Mouse (Mus musculus): Measurements from ENCODE around the gene Atp5f1.

Atp5f1 gene

DNA sequence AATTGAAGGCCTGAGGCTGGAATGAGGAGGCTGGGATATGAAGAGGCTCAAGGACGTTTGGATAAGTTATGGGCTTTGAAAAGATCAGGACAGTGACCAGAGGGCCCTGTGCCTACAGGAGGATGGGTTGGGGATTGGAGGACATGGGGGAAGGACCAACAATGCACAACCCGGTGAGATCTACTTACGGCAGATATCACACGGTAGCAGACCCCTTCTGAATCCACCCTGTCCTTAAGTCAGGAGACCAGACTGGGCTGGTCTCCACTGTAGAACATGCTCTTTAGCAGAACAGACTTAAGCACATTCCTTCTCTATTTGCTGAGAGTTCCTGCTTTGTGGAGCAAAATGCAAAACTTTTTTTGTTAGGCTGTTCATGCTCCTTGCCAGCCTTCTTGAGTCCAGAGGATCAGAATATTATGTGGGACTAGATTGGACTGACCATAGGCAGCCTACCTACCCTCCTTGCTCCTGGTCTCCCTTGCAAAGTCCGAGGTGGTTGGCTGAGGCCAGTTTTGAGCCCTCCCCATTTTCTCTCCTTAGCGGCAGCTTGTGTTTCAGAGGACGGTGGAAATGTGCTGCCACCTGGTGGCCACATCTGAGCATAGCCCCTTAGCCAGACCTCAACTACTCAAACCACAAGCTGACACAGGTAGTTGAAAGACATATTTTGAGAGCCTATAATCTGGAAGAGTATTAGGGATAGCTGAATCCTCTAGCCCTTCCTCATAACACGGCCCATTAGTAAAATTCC is 60.3 kb downstream of the Atp5f1 start:
- DNase-seq (ENCODE audit: low spot score): peak; percentile 81

- no peak for DNase-seq (ENCODE audit: low spot score)
Observed at GRCm38 (mm10) chr3:105898861-105899260, 61.0 kb downstream of the Atp5f1 start.

- DNase-seq (ENCODE audit: low spot score): peak; percentile 14
Observed at GRCm38 (mm10) chr3:105898325-105898724, 61.6 kb downstream of the Atp5f1 start.

DNA sequence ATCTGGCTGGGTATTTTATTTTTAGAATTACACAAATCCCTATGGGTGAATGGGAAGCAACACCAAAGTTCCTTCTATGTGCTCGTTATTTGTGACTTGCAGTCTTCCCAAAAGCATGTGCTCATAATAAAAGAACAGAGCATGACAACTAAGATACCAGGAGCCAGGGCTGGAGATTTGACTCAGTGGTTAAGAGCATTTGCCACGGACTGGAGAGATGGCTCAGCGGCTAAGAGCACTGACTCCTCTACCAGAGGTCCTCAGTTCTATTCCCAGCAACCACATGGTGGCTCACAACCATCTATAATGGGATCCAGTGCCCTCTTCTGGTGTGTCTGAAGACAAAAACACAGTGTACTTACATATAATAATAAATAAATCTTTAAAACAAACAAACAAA is 63.1 kb downstream of the Atp5f1 start:
- DNase-seq (ENCODE audit: low spot score): no peak

GRCm38 (mm10) chr3:105894601-105895592 is 65.0 kb downstream of the Atp5f1 start:
- peak; percentile 93 for DNase-seq (ENCODE audit: low spot score)

GRCm38 (mm10) chr3:105893941-105894391 is 65.9 kb downstream of the Atp5f1 start:
- DNase-seq (ENCODE audit: low spot score): peak; percentile 15

Measured in urinary bladder, postnatal 25 days (tissue).